Mouse (Mus musculus) CH12.LX (cell line): ENCODE data around the gene Babam2. TPM values are rescaled to one million over a fixed set of nuclear protein-coding genes. Genes with fewer than 3 reads are reported as not detected.

Experiments used
- DNase-seq: peaks from one replicate; pipeline ENCODE4 v3.0.0-alpha.2; 2013; ENCODE audit errors: extremely low read depth
- H3K27ac ChIP-seq: 2 replicates; pipeline ENCODE4 v1.5.1; 2012; ENCODE audit warnings: low read depth, mild to moderate bottlenecking, control low read depth, moderate library complexity; ENCODE audit not compliant: insufficient read depth
- H3K27me3 ChIP-seq: replicated peaks from 2 replicates; pipeline ENCODE3; 2012; ENCODE audit warnings: inconsistent platforms
- H3K36me3 ChIP-seq, 2 experiments: replicated peaks in 1 of 2; 2 replicates each; pipeline versions ENCODE3 to v1.6.1; 2012; ENCODE audit warnings: inconsistent platforms in 1 of 2, low read length in 1 of 2, mild to moderate bottlenecking in 1 of 2, mixed read lengths in 1 of 2, moderate library complexity in 1 of 2; ENCODE audit not compliant: control insufficient read depth in 1 of 2, insufficient read depth in 1 of 2
- H3K4me1 ChIP-seq, 2 experiments: 2 replicates each; pipeline ENCODE4 v1.6.1; 2012; ENCODE audit warnings: inconsistent platforms in 1 of 2, moderate library complexity in 1 of 2; ENCODE audit not compliant: insufficient read depth in 2 of 2, control insufficient read depth in 1 of 2
- H3K4me2 ChIP-seq: 2 replicates; pipeline ENCODE4 v1.6.1; 2012; ENCODE audit warnings: low read depth, mild to moderate bottlenecking, control low read depth; ENCODE audit not compliant: poor library complexity, insufficient read depth, severe bottlenecking
- H3K4me3 ChIP-seq, 3 experiments: fragments of 150-350 bp in 1 of 3; sonication (generic) in 1 of 3; replicated peaks in 1 of 3; 2 replicates each; pipeline versions ENCODE3 to v1.5.1; 2011 to 2012; ENCODE audit warnings: low read depth in 2 of 3, low read length in 2 of 3, mild to moderate bottlenecking in 2 of 3, moderate library complexity in 2 of 3, control low read depth in 1 of 3, improper control_type of control experiment in 1 of 3, inconsistent platforms in 1 of 3, mixed read lengths in 1 of 3; ENCODE audit not compliant: poor library complexity in 1 of 3
- H3K79me2 ChIP-seq: replicated peaks from 2 replicates; pipeline ENCODE4 v1.6.1; 2012; ENCODE audit warnings: mild to moderate bottlenecking, moderate library complexity; ENCODE audit not compliant: control insufficient read depth, poor library complexity, insufficient read depth, severe bottlenecking; ENCODE audit errors: extremely low read depth
- H3K9ac ChIP-seq: 2 replicates; pipeline ENCODE4 v1.6.1; 2012; ENCODE audit warnings: low read depth, mild to moderate bottlenecking, control low read depth, moderate library complexity; ENCODE audit not compliant: insufficient read depth
- H3K9me3 ChIP-seq: replicated peaks from 2 replicates; pipeline ENCODE3; 2012; ENCODE audit warnings: low read length, inconsistent platforms, mixed read lengths
- BHLHE40 ChIP-seq: IDR thresholded peaks from 2 replicates; pipeline ENCODE4 v1.6.1; 2011; ENCODE audit warnings: mild to moderate bottlenecking, low read depth, low read length, improper control_type of control experiment
- CHD1 ChIP-seq: IDR thresholded peaks from 2 replicates; pipeline ENCODE4 v1.6.1; 2012; ENCODE audit warnings: low read depth, low read length, improper control_type of control experiment, inconsistent platforms
- CTCF ChIP-seq, 2 experiments: IDR thresholded peaks in 1 of 2; conservative IDR thresholded peaks in 1 of 2; 2 replicates each; pipeline ENCODE4 v1.5.1; 2011 to 2012; ENCODE audit warnings: low read depth in 2 of 2, low read length in 2 of 2, improper control_type of control experiment in 1 of 2, inconsistent platforms in 1 of 2, mild to moderate bottlenecking in 1 of 2, moderate library complexity in 1 of 2
- E2F4 ChIP-seq: IDR thresholded peaks from 2 replicates; pipeline ENCODE4 v1.6.1; 2011; ENCODE audit warnings: low read depth, low read length, improper control_type of control experiment; ENCODE audit not compliant: insufficient replicate concordance
- ETS1 ChIP-seq: conservative IDR thresholded peaks from 2 replicates; pipeline ENCODE4 v1.6.1; 2012; ENCODE audit warnings: low read depth, mild to moderate bottlenecking, inconsistent platforms, low read length, improper control_type of control experiment, moderate library complexity
- HCFC1 ChIP-seq: IDR thresholded peaks from 2 replicates; pipeline ENCODE4 v1.6.1; 2012; ENCODE audit warnings: low read depth, mild to moderate bottlenecking, inconsistent platforms, low read length, improper control_type of control experiment
- IRF4 ChIP-seq: IDR thresholded peaks from 2 replicates; pipeline ENCODE4 v1.6.1; 2014; ENCODE audit warnings: low read depth, mild to moderate bottlenecking, inconsistent platforms, low read length, improper control_type of control experiment
- JUND ChIP-seq: conservative IDR thresholded peaks from 2 replicates; pipeline ENCODE4 v1.6.1; 2011; ENCODE audit warnings: low read depth, low read length, improper control_type of control experiment
- MAZ ChIP-seq: IDR thresholded peaks from 2 replicates; pipeline ENCODE4 v1.6.1; 2012; ENCODE audit warnings: low read depth, mild to moderate bottlenecking, inconsistent platforms, low read length, improper control_type of control experiment, moderate library complexity
- MEF2A ChIP-seq: IDR thresholded peaks from 2 replicates; pipeline ENCODE4 v1.6.1; 2014; ENCODE audit warnings: low read depth, mild to moderate bottlenecking, inconsistent platforms, low read length, improper control_type of control experiment, borderline replicate concordance
- MYC ChIP-seq: IDR thresholded peaks from 2 replicates; pipeline ENCODE4 v1.6.1; 2011; ENCODE audit warnings: low read depth, mild to moderate bottlenecking, improper control_type of control experiment, low read length
- NELFE ChIP-seq: IDR thresholded peaks from 2 replicates; pipeline ENCODE4 v1.6.1; 2011; ENCODE audit warnings: low read depth, low read length, improper control_type of control experiment
- NRF1 ChIP-seq: IDR thresholded peaks from 2 replicates; pipeline ENCODE4 v1.6.1; 2014; ENCODE audit warnings: low read depth, mild to moderate bottlenecking, inconsistent platforms, low read length, improper control_type of control experiment, moderate library complexity
- PAX5 ChIP-seq: IDR thresholded peaks from 2 replicates; pipeline ENCODE4 v1.6.1; 2012; ENCODE audit warnings: low read length, inconsistent platforms, mixed read lengths
- POLR2A ChIP-seq: IDR thresholded peaks from 2 replicates; pipeline ENCODE4 v1.6.1; 2011; ENCODE audit warnings: low read depth, mild to moderate bottlenecking, improper control_type of control experiment, low read length
- POLR2AphosphoS2 ChIP-seq: IDR thresholded peaks from 2 replicates; pipeline ENCODE4 v1.6.1; 2011; ENCODE audit warnings: low read depth, low read length, improper control_type of control experiment
- RCOR1 ChIP-seq: conservative IDR thresholded peaks from 2 replicates; pipeline ENCODE4 v1.6.1; 2012; ENCODE audit warnings: low read depth, mild to moderate bottlenecking, inconsistent platforms, low read length, improper control_type of control experiment
- SIN3A ChIP-seq: IDR thresholded peaks from 2 replicates; pipeline ENCODE4 v1.6.1; 2012; ENCODE audit warnings: low read length, improper control_type of control experiment, inconsistent platforms
- SMC3 ChIP-seq: IDR thresholded peaks from 2 replicates; pipeline ENCODE4 v1.6.1; 2011; ENCODE audit warnings: low read depth, low read length, improper control_type of control experiment
- USF1 ChIP-seq: IDR thresholded peaks from 2 replicates; pipeline ENCODE4 v1.6.1; 2014; ENCODE audit warnings: low read depth, mild to moderate bottlenecking, inconsistent platforms, low read length, improper control_type of control experiment
- USF2 ChIP-seq: conservative IDR thresholded peaks from 2 replicates; pipeline ENCODE4 v1.6.1; 2011; ENCODE audit warnings: low read depth, low read length, improper control_type of control experiment
- ZC3H11A ChIP-seq: IDR thresholded peaks from 2 replicates; pipeline ENCODE4 v1.6.1; 2012; ENCODE audit warnings: low read depth, mild to moderate bottlenecking, inconsistent platforms, low read length, improper control_type of control experiment
- ZKSCAN1 ChIP-seq: IDR thresholded peaks from 2 replicates; pipeline ENCODE4 v1.6.1; 2012; ENCODE audit warnings: low read depth, inconsistent platforms, low read length, improper control_type of control experiment, borderline replicate concordance
- ZNF384 ChIP-seq: IDR thresholded peaks from 2 replicates; pipeline ENCODE4 v1.6.1; 2012; ENCODE audit warnings: low read depth, low read length, improper control_type of control experiment, inconsistent platforms
- dilution Hi-C: fragments of 300-500 bp; cut with MboI; formaldehyde crosslinking; loops from 2 replicates; pipeline ENCODE4 v1.14.3; 2020; ENCODE audit warnings: low sequenced_read_pairs; ENCODE audit not compliant: extremely low pct_unique_long_range_greater_than_20kb, extremely low pct_ligation_motif_present
- in situ Hi-C: fragments of 300-500 bp; cut with MboI; formaldehyde crosslinking; loops from 3 replicates; pipeline ENCODE4 v1.14.3; 2019; ENCODE audit warnings: low sequenced_read_pairs, low pct_ligation_motif_present, low pct_unique_long_range_greater_than_20kb, mixed read lengths
- polyA plus RNA-seq: library from polyadenylated mRNA; unstranded; fragments of >175 nt; gene quantifications from 2 replicates; pipeline ENCODE4 v1.2.1, GENCODE M21; 2012; ENCODE audit warnings: low read depth; ENCODE audit not compliant: insufficient read length
- total RNA-seq, 2 experiments: library from RNA; depleted of rRNA; stranded (reverse); fragments of 300-350 nt in 1 of 2; fragments of >200 nt in 1 of 2; gene quantifications; 2 replicates each; pipeline ENCODE4 v1.2.3; 2012 to 2014

The Babam2 gene
- total and polyA plus RNA-seq, 3 experiments, result 38.2 to 78.0 (median 39.8) TPM

DNA sequence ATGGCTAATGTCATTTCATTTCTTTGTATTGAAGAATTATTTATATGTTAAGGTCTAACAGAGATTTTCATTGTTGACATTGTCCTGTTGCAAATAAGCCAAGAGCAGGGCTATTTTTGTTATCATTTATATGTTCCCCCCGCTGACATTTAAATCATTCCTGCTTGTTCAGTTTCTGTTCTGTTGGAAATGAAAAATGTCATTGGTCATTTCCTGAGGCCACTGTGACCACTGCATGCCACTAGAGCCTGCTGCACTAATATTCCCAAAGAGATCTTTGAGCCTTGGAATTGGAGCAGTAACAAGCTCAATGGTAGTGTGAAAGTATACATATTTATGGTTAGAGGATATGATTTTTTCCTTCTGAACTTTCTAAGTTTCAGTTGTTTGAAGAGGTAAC, 118.6 kb downstream of the Babam2 start:
- DNase-seq, result no peak
- peaks cover 0 to 7% of the 10 kb centered on the region in 2 experiments for H3K36me3 ChIP-seq
- no peaks in the 10 kb centered on the region for H3K79me2 ChIP-seq
- in situ Hi-C loops, result no loop called here
- H3K4me2 ChIP-seq, result no peak overlapping the region
- H3K4me3 ChIP-seq, result no peak overlapping the region
- no peak overlapping the region for H3K27ac ChIP-seq
- H3K9ac ChIP-seq, result no peak overlapping the region
- TF ChIP-seq RCOR1, result no peak
- no peak for TF ChIP-seq E2F4
- no peak for TF ChIP-seq ZNF384
- no peak for TF ChIP-seq PAX5
- TF ChIP-seq ZKSCAN1, result no peak
- no peak for TF ChIP-seq POLR2A
- no peak for TF ChIP-seq MYC
- no peak for TF ChIP-seq MAZ
- no peak for TF ChIP-seq BHLHE40
- no peak for TF ChIP-seq CTCF (conservative IDR thresholded peaks at IDR 0.05 in 1 of 2, IDR thresholded peaks at IDR 0.05 in 1 of 2; ENCODE audit: low read depth in 2 of 2, low read length in 2 of 2)
- no peak for TF ChIP-seq NRF1
- no peak for TF ChIP-seq IRF4
- TF ChIP-seq CHD1, result no peak
- no peak for TF ChIP-seq ZC3H11A
- no peak for TF ChIP-seq NELFE
- no peak for TF ChIP-seq ETS1
- no peak for TF ChIP-seq USF1
- TF ChIP-seq, all 38 proteins: peak for 0
- dilution Hi-C loops, result no loop called here
- Histone ChIP-seq H3K9me3 (no peaks in the 10 kb centered on the region), H3K27me3 (no peaks in the 10 kb centered on the region), H3K4me1 (peaks cover 0 to 3% of the 10 kb centered on the region in 2 experiments; a peak in 2 of 4 replicates)

DNA sequence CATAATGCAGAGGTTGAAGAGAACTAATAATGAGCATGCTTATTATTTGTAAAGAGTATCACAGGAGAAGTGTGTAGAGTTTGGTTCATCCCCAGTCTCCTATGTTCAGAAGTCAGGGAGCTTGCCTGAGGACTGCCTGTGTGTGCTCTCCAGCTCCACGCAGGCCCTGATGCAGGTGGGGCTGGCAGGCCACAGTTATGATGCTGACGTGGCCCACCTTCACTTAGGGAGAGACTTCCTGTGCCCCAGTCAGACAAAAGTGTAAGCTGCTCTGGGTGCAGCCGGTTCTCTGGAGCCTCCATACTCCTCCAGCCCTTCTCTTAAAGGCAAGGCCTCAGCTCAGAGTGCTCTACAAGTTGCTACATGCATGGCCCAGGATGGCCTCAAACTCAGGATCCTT, 123.3 kb downstream of the Babam2 start:
- H3K79me2 ChIP-seq, result no peaks in the 10 kb centered on the region
- no peak overlapping the region for H3K9ac ChIP-seq
- TF ChIP-seq RCOR1 (no peak), CTCF (conservative IDR thresholded peaks at IDR 0.05 in 1 of 2, IDR thresholded peaks at IDR 0.05 in 1 of 2; ENCODE audit: low read depth in 2 of 2, low read length in 2 of 2) (no peak), CHD1 (no peak), E2F4 (no peak), JUND (no peak), POLR2AphosphoS2 (no peak), MAZ (no peak), USF2 (no peak), NELFE (no peak), SIN3A (no peak), ZNF384 (no peak), SMC3 (no peak), MEF2A (no peak), HCFC1 (no peak)
- in situ Hi-C loops (no loop called here), dilution Hi-C loops (no loop called here)
- peaks cover 0 to 25% of the 10 kb centered on the region in 2 experiments for H3K36me3 ChIP-seq
- H3K4me2 ChIP-seq, result no peak overlapping the region
- peaks cover 0 to 5% of the 10 kb centered on the region in 2 experiments; a peak in 2 of 4 replicates for H3K4me1 ChIP-seq
- no peaks in the 10 kb centered on the region for H3K27me3 ChIP-seq
- H3K27ac ChIP-seq, result no peak overlapping the region
- H3K9me3 ChIP-seq, result no peaks in the 10 kb centered on the region
- no peak for DNase-seq
- no peak overlapping the region for H3K4me3 ChIP-seq
